Mouse (Mus musculus) embryonic facial prominence, embryonic 11.5 days (tissue): ENCODE measurements around the gene Gm42906. TPM values are rescaled to one million over a fixed set of nuclear protein-coding genes. Genes with fewer than 3 reads are reported as not detected.

Experiments used
- ATAC-seq: fragments of 200-750 bp; cut with Nextera tagmentation; replicated peaks from 2 replicates; pipeline ENCODE4 v1.8.0; 2017; ENCODE audit warnings: low read depth; ENCODE audit not compliant: insufficient number of reproducible peaks, low FRiP score, low TSS enrichment
- DNase-seq: peaks from one replicate; pipeline ENCODE4 v3.0.0-alpha.2; 2015; ENCODE audit warnings: low spot score
- H3K27ac ChIP-seq: fragments of 300-500 bp; sonication (generic); replicated peaks from 2 replicates; pipeline ENCODE4 v1.5.1; 2014; ENCODE audit warnings: mild to moderate bottlenecking, low read depth, low read length, control low read depth
- H3K27me3 ChIP-seq: fragments of 300-500 bp; sonication (generic); 2 replicates; pipeline ENCODE4 v1.6.1; 2014; ENCODE audit warnings: mild to moderate bottlenecking, low read length, moderate library complexity, mixed read lengths; ENCODE audit not compliant: control insufficient read depth, insufficient read depth
- H3K36me3 ChIP-seq: fragments of 300-500 bp; sonication (generic); replicated peaks from 2 replicates; pipeline ENCODE4 v1.6.1; 2014; ENCODE audit warnings: low read depth, mild to moderate bottlenecking, low read length, moderate library complexity, mixed read lengths; ENCODE audit not compliant: control insufficient read depth, insufficient read depth
- H3K4me1 ChIP-seq: fragments of 300-500 bp; sonication (generic); 2 replicates; pipeline ENCODE4 v1.6.1; 2014; ENCODE audit warnings: low read length, mixed read lengths; ENCODE audit not compliant: control insufficient read depth, insufficient read depth
- H3K4me2 ChIP-seq: fragments of 300-500 bp; sonication (generic); 2 replicates; pipeline ENCODE4 v1.6.1; 2014; ENCODE audit warnings: low read depth, mild to moderate bottlenecking, control low read depth, low read length, moderate library complexity
- H3K4me3 ChIP-seq: fragments of 300-500 bp; sonication (generic); 2 replicates; pipeline ENCODE4 v1.5.1; 2014; ENCODE audit warnings: low read depth, low read length, control low read depth
- H3K9ac ChIP-seq: fragments of 300-500 bp; sonication (generic); replicated peaks from 2 replicates; pipeline ENCODE4 v1.6.1; 2014; ENCODE audit warnings: mild to moderate bottlenecking, control low read depth, low read length
- H3K9me3 ChIP-seq: fragments of 300-500 bp; sonication (generic); replicated peaks from 2 replicates; pipeline ENCODE4 v1.6.1; 2016; ENCODE audit warnings: mild to moderate bottlenecking, low read length, inconsistent platforms, mixed read lengths; ENCODE audit not compliant: control insufficient read depth
- WGBS: fragments of 180-500 bp; shearing (Covaris S2); extraction: QIAGEN DNeasy Blood & Tissue Kit; methylation state at CpG from one replicate; pipeline ENCODE4 v1.1.7; 2014; 5-methylcytosine and 5-hydroxymethylcytosine counted together
- polyA plus RNA-seq: library from polyadenylated mRNA; unstranded; fragments of >200 nt; fragmentation: Nextera tagmentation; extraction: Ambion mirVana; gene quantifications from 2 replicates; pipeline ENCODE4 v1.2.1, GENCODE M21; 2014

Gene Gm42906
- polyA plus RNA-seq, 1 experiment from 2014 or later: not detected

- no peak for ATAC-seq
- DNase-seq: no peak
- H3K4me2 ChIP-seq: no peak overlapping the region
- no peak overlapping the region for H3K27ac ChIP-seq
- H3K4me1 ChIP-seq: no peaks in the 10 kb centered on the region
- no peak overlapping the region for H3K4me3 ChIP-seq
- no peak overlapping the region for H3K9ac ChIP-seq
- 85% methylated on average over 1 of the region's 1 CpGs for WGBS
- no peaks in the 10 kb centered on the region for H3K36me3 ChIP-seq
- H3K27me3 ChIP-seq: no peaks in the 10 kb centered on the region
- no peaks in the 10 kb centered on the region for H3K9me3 ChIP-seq
Measured at GRCm38 (mm10) chr5:151222791-151223190, 205.2 kb downstream of the Gm42906 start.

- Histone ChIP-seq H3K36me3 (no peaks in the 10 kb centered on the region), H3K27ac (no peak overlapping the region), H3K4me1 (no peaks in the 10 kb centered on the region), H3K4me3 (no peak overlapping the region), H3K9ac (no peak overlapping the region), H3K9me3 (no peaks in the 10 kb centered on the region), H3K27me3 (no peaks in the 10 kb centered on the region), H3K4me2 (no peak overlapping the region)
- ATAC-seq (peak; percentile 75), DNase-seq (peak; percentile 40)
- WGBS: 16% methylated on average over 6 of the region's 6 CpGs
Measured at GRCm38 (mm10) chr5:151218689-151219115, 209.3 kb downstream of the Gm42906 start.

- no peaks in the 10 kb centered on the region for H3K27me3 ChIP-seq
- no peaks in the 10 kb centered on the region for H3K4me1 ChIP-seq
- H3K9ac ChIP-seq: no peak overlapping the region
- ATAC-seq (no peak), DNase-seq (no peak)
- no peaks in the 10 kb centered on the region for H3K9me3 ChIP-seq
- H3K4me3 ChIP-seq: no peak overlapping the region
- 87% methylated on average over 3 of the region's 3 CpGs for WGBS
- no peak overlapping the region for H3K4me2 ChIP-seq
- H3K36me3 ChIP-seq: no peaks in the 10 kb centered on the region
- no peak overlapping the region for H3K27ac ChIP-seq
Measured at GRCm38 (mm10) chr5:151213097-151213496, 214.9 kb downstream of the Gm42906 start.

- H3K9ac ChIP-seq: no peak overlapping the region
- ATAC-seq (no peak), DNase-seq (no peak)
- no peak overlapping the region for H3K4me2 ChIP-seq
- no peak overlapping the region for H3K4me3 ChIP-seq
- H3K36me3 ChIP-seq: no peaks in the 10 kb centered on the region
- H3K4me1 ChIP-seq: no peaks in the 10 kb centered on the region
- H3K27me3 ChIP-seq: no peaks in the 10 kb centered on the region
- H3K9me3 ChIP-seq: no peaks in the 10 kb centered on the region
- no peak overlapping the region for H3K27ac ChIP-seq
- 90% methylated on average over 1 of the region's 1 CpGs for WGBS
Measured at GRCm38 (mm10) chr5:151210869-151211268, 217.1 kb downstream of the Gm42906 start.

GRCm38 (mm10) chr5:151210060-151210459 is 217.9 kb downstream of the Gm42906 start:
- H3K4me2 ChIP-seq: no peak overlapping the region
- no peaks in the 10 kb centered on the region for H3K4me1 ChIP-seq
- H3K27ac ChIP-seq: no peak overlapping the region
- H3K27me3 ChIP-seq: no peaks in the 10 kb centered on the region
- no peak for ATAC-seq
- no peaks in the 10 kb centered on the region for H3K36me3 ChIP-seq
- WGBS: 81% methylated on average over 2 of the region's 2 CpGs
- H3K9me3 ChIP-seq: no peaks in the 10 kb centered on the region
- no peak overlapping the region for H3K9ac ChIP-seq
- no peak overlapping the region for H3K4me3 ChIP-seq
- DNase-seq: no peak

GRCm38 (mm10) chr5:151205017-151205416 is 222.9 kb downstream of the Gm42906 start:
- DNase-seq (no peak), ATAC-seq (no peak)
- Histone ChIP-seq H3K9me3 (no peaks in the 10 kb centered on the region), H3K4me1 (no peaks in the 10 kb centered on the region), H3K9ac (no peak overlapping the region), H3K4me3 (no peak overlapping the region), H3K36me3 (no peaks in the 10 kb centered on the region), H3K27ac (no peak overlapping the region), H3K4me2 (no peak overlapping the region), H3K27me3 (no peaks in the 10 kb centered on the region)
- WGBS: 87% methylated on average over 4 of the region's 4 CpGs

- no peaks in the 10 kb centered on the region for H3K36me3 ChIP-seq
- DNase-seq (no peak), ATAC-seq (no peak)
- WGBS: 57% methylated on average over 5 of the region's 5 CpGs
- no peaks in the 10 kb centered on the region for H3K9me3 ChIP-seq
- no peaks in the 10 kb centered on the region for H3K27me3 ChIP-seq
- H3K4me3 ChIP-seq: no peak overlapping the region
- H3K9ac ChIP-seq: no peak overlapping the region
- no peak overlapping the region for H3K27ac ChIP-seq
- H3K4me2 ChIP-seq: no peak overlapping the region
- H3K4me1 ChIP-seq: no peaks in the 10 kb centered on the region
Measured at GRCm38 (mm10) chr5:151202925-151203324, 225.0 kb downstream of the Gm42906 start.

- Histone ChIP-seq H3K4me1 (no peaks in the 10 kb centered on the region), H3K36me3 (no peaks in the 10 kb centered on the region), H3K4me3 (no peak overlapping the region), H3K4me2 (no peak overlapping the region), H3K9ac (no peak overlapping the region), H3K27me3 (no peaks in the 10 kb centered on the region), H3K27ac (no peak overlapping the region), H3K9me3 (no peaks in the 10 kb centered on the region)
- WGBS: 60% methylated on average over 3 of the region's 3 CpGs
- ATAC-seq: no peak
- no peak for DNase-seq
Measured at GRCm38 (mm10) chr5:151201220-151201619, 226.7 kb downstream of the Gm42906 start.
